Mouse (Mus musculus): Measurements from ENCODE around the gene Thsd7b.
"Not testable (repeated sequence)": the region's sequence is repeated elsewhere in the genome, so short reads cannot be mapped to it uniquely, and the experiment has no call there.

Gene Thsd7b

DNA sequence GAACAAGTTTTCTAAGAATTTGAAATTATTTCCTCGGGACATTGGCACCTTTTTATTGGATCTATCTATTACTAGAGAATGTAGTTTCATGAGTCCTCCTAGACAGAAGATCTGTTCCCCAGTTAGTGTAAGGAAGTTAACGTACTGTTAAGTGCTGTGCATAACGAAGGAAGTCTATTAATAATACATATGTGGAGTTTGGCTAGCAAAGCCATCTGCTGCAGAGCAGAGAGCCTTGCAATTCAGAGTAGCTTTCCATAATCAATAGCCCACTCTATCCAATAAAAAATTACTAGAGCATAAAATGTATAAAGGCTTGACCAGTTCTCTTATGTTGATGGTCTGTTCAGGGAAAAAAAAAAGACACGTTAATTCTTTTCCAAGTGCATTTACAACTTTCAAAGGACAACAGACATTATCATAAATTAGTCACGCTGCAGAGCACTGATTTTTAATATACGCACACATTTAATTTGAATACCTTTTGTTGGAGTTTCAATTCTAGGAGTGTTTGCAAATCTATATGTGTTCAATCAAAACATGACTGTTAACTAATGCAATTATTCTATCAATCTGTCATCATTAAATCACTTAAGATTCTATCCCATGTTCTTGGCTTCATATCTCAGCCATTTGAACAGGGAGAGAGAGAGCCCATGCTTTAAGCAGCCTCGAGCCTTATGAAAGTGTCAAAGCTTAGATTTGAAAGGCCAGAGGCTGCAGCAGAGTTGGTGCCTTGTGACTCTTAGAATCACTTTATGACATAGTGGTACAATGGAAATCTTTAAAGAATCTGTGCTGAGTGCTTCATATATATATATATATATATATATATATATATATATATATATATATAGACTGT, 346.6 kb downstream of the Thsd7b start:
- in situ Hi-C loops (cut with MboI, MseI): no loop called here

DNA sequence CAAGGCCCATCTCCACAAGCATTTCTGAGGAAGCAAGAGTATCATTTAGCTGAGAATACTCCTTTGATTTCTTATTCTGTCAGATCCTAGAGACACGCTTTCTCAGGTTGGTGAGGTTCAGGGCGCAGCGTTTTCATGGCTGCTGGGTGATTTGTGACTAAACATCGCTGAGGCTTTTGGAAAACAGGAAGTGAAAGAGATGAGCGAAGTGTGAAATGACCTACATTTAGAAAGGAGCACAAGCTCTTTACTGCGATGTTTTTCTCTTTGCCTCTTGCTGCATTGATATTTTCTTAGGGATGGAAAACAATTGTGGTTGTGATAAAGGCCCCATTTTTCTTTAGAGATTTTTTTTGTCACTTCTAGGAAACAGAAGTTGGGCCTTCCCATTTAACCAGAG, 351.4 kb downstream of the Thsd7b start:
- in situ Hi-C loops (cut with MboI, MseI): no loop called here

DNA sequence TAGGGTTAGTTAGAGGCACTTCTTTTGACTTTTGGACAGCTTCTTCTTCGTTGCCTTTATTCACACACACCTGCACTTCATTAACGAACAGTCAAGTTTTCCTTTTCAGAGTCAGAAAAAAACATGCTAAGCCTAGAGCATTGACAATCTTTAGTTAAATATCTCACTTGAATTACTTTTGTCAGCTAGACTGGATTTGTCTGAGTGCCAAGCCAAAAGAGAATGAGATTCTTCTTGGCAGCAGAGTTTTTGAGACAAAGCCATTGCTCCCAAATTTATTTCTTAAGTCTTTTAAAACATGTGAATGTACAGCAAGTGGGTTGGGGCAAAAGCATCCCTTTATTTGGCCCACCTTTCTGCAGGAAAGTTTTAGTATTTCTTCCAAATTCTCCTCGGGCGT, 362.0 kb downstream of the Thsd7b start:
- in situ Hi-C loops (cut with MboI, MseI): no loop called here

DNA sequence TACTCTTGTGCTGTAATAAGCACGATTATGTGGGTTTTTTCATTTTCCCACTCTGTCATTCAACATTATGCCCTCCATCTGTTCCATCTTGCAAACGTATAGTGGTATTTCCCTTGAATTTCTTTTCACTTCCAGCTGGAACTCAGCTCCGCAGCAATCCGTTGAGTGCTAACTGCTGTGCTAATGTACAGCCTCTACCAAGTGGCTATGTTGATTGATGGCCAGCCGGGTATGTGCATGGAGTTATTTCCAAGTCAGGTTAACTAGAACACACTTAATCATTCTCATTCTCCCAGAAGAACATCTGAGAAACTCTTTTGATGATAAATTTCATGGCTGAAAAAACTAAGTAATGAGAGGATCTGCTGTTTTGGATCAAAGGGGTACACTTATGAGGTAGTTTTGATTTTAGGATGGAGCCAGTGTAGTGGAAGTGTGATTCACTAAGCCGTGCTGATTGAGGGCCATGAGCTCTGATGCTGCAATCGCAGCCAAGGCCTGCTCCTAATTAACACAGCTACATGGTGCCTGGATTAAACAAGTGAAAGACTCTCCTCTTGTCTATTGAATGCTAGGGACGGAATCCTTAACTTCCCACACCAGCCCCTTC, 371.3 kb downstream of the Thsd7b start:
- in situ Hi-C loops (cut with MboI, MseI): no loop called here

DNA sequence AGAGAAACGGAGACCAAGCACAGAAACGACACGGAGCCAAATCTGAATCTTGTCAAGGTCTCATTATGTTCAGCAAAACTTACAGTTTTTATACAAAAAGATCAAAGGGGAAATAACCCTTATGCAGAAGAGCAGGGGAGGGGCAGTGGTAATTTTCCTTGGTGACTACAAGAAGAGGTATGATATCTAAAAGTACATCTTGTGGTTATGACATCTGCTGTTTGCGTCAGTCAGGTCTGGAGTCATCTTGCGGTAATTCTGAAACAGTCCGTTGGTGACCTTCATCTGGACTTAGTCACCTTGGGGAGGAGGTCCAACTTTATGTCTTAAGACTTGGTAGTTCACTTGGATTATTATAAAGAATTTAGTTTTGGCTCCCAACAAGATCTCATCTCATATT, 378.3 kb downstream of the Thsd7b start:
- in situ Hi-C loops (cut with MboI, MseI): not testable (repeated sequence)

DNA sequence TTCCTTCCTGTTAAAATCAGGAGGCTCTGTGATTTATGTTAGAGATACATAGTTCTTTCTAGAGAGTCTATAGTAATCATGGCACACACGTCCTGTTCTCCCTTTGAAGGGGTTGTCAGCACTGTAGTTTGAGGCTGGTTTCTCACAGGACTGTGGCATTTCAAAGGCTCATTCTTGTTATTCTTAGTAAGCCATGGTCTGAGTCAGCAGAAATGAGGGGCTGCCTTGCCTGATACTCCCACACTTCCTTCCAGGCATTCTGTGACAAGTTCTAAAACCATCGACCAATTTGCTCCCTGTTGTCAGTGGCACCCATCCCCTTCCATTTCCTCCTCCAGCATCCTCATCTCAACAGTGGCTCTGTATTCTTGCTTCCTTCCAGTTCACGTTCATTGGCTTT, 384.9 kb downstream of the Thsd7b start:
- in situ Hi-C loops (cut with MboI, MseI): no loop called here

DNA sequence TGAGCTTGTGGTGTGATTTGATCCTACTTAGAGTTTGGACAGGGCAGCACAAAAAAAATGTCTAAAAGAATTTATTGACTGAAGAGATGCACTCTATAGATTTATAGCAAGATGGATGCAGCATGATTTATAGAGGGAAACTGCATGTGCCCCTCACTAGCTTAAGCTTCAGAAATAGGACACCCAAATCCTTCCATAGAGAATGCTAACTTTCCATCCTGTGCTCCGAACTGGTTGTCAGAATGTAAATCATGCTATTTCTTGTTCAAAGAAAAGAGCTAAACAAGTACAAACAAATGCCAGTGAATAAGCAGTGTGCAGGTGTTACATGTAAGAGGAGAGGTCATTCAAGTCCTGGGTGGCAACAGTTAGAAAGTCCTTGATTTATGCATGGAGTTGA, 402.8 kb downstream of the Thsd7b start:
- in situ Hi-C loops (cut with MboI, MseI): no loop called here

DNA sequence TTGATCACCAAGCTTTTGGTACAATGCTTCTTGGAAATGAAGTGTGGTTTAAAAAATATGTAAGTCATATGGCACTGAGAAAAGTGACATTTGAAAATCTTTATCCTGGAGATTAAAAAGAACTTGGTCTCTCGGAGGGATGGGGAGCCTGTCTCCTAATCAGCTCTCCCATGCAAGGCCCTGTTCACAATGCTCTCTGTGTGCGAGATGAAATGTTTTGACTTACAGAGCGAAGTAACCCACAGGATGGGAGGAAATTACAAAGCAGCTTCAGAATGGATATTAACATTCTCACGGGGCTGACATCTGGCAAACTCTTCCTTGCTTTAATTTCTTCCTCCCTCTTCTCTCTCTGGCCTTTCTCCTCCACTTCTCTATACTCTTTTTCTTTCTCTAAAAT, 405.7 kb downstream of the Thsd7b start:
- in situ Hi-C loops (cut with MboI, MseI): no loop called here

DNA sequence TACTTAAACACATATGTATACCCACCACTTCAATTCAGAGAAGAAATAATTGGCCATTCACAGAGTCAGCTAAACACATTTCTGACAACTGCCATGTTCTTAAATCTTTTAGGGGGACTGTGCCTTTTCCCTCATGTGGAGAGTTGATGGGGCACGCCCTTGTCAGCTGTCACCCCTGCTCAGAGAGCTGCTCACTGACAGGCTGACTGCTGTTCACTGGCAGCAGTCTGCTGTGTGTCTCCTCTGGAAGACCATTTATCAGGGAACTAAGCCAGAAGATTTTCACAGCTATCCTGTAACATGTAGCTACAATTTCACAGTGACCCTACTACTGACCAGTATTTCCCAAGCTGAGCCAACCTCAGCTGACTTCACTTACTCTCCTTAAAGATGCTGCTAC, 432.6 kb downstream of the Thsd7b start:
- in situ Hi-C loops (cut with MboI, MseI): no loop called here

DNA sequence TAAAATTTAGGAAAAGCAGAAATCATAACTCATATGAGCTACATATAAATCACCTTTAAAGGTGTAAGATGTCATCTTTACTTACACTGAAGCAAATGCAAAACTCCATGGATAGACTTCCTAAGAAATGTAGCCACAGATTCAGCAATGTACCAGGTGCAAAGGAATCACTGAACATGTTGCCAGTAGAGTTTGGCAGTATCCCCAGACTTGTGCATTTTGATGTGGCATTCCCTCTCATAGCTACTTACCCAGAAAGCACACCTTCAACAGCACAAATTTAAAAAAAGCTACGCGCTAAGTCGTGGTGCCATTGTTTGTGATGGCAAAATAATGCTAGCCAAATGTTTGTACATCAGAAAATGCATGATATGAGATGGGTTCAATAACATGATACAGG, 439.6 kb downstream of the Thsd7b start:
- in situ Hi-C loops (cut with MboI, MseI): no loop called here

DNA sequence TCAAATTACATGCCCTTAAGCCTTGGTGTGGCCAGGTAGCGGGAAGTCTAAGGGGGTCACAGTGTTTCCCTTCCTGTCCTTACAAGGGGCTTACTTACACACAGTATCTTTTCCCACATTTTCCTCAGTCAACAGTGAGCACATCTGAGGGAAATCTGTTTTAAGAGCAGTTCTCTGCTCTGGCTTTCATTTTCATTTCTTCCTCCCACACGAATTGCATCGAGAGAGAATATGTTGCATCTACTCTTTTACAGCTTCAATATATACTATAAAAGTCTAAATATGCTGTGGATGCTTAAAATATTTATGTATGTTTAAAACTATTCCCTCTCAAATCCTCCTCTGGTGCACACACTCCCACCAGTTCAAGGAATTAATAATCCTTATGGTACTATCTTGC, 440.5 kb downstream of the Thsd7b start:
- in situ Hi-C loops (cut with MboI, MseI): no loop called here

DNA sequence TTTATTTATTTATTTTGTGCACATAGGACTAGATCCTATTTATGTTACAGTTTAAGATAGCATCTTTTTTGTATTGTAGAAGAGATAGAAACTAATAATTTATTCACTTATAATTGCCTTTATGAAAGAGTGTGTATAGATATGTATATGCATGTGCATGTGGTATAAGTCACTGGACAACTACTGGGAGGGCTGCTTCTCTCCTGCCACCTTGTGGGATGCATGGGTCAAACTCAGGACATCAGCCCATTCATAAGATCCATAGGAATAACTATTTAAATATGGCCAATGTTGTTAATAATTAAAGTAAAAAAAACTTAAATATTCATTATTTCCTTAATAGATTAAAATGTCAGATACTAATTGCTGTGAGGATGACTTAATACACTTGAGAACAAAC, 446.5 kb downstream of the Thsd7b start:
- in situ Hi-C loops (cut with MboI, MseI): no loop called here

DNA sequence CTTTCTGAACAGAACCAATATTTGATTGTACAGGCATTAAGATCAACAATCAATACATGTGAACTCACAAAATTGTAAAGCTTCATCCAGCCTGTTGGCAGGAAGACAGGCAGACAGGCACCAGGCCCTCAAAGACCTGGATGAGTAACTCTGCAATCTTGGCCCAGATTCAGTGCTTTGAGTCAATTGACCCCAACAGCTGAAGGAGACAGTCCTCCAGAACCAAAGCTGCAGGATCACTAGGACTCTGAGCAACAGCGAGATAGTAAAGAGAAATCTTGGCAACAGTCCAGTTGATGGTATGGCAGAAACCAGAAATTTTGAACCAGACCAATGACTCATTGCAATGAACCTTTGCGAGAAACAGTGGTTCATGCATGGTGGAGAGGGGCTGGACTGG, 458.9 kb downstream of the Thsd7b start:
- in situ Hi-C loops (cut with MboI, MseI): no loop called here

DNA sequence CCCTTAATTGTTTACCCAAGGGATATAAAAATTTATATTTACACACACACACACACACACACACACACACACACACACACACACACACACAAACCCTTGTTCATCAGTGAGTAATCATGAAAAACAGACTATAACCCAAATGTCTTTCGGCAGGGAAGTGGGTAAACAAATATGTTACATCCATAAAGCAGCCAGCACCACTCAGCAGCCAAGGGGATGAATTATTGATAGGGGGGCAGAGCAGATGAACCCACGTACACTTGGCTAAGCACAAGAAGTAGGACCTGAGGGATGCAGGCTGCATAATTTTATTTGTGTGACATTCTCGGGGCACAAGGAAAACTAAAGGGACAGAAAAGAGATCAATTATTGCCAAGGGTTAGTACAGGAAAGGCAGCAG, 474.5 kb downstream of the Thsd7b start:
- in situ Hi-C loops (cut with MboI, MseI): no loop called here

DNA sequence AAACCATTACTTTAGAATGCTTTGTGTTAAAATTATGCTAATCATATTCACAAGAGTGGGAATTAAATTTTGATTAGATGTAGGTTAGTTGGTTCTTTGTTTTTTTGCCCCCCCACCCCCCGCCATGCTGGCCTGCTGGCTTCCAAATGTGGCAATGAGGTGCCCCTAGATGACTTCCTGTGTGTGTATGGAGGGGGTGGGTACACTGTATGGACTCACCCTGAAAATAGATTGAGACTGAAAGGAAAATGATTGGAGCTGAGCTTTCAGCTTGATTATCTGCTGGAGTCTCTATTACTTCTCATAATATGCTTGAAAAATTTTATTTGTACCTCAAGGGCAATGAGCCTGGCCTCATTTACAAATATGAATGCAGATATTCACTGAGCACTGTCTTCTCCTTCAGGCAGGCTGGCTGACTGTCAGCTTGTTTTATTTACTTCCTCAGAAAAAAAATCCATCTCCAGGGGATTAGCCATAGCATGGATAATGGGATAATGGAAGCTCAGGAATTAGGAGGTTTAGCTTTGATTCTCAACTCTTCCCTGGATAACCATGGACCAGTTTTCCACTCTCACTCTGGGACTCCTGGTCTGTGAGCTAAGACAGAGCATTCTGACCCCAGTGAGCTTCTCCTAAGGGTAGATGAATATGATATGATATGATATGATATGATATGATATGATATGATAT, 483.6 kb downstream of the Thsd7b start:
- in situ Hi-C loops (cut with MboI, MseI): no loop called here

DNA sequence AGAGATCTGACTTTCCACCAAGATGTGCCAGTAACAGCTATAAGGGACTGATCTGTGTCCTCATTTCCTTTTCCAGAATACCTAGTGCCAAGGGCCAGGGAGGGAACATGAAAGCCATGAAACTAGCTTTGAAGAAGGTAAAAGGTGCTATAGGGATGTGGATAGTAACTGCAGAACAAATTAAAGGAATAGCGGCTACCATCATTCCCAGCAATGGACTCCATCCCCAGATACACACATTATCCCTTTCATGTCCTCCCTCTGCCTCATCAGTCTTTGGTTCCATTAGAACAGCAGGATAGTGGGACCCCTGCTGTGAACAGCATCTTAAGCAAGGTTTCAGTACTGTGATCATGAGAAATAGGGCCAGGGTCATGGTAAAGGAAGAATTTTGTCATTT, 485.9 kb downstream of the Thsd7b start:
- in situ Hi-C loops (cut with MboI, MseI): no loop called here

DNA sequence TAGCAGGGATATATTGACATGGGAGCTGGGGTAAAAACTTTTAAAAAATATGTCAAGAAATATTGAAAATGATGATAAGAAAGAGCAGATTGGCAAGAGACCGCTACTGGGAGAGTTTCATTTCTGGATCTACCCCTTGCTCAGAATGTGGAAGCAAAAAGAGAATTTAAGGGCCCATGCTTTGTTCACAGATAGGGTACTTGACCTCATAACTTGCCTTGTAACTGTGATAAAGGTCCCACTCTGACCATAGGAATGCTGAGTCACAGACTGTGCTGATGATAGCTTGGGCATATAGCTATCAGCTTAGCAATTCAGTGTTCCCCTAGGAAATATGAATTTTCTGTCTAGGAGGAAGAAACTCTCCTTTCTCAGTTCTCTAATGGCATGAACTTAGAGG, 488.1 kb downstream of the Thsd7b start:
- in situ Hi-C loops (cut with MboI, MseI): no loop called here

DNA sequence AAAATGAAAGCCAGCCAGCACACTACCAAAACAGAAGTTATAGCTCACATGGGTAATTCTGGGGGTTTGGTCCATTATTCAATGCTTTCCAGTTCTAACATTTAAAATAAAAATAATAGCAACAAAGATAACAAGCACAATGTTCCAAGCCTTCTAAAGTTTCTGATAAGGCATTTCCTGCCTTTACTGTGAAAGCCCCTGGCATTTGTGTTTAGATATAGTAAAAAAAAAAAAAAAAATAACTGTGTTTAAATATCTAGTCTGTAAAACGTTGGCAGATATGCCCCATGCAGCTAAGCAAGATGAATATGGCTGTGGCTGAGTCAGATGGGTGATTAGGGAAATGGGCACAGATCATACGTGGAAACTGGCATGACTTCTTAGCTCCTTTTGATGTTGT, 491.6 kb downstream of the Thsd7b start:
- in situ Hi-C loops (cut with MboI, MseI): no loop called here

DNA sequence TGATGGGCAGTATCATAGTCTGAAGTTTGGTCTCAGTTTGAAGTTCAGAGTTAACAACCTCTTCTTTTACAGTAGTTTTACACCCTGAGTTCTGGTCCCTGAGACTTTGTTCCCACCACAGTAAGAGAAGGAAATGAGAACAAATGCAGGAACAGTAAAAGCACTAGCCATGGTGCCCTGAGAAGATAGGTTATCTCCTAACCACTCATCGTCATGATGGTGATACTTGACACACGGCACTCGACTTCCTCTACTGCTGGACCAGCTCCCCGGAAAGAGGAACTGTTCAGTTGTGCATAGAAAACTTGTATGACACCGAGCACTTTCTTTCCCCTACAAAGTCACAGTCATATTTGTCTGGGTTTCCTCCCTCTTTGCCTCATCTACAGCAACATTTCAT, 504.0 kb downstream of the Thsd7b start:
- in situ Hi-C loops (cut with MboI, MseI): no loop called here

DNA sequence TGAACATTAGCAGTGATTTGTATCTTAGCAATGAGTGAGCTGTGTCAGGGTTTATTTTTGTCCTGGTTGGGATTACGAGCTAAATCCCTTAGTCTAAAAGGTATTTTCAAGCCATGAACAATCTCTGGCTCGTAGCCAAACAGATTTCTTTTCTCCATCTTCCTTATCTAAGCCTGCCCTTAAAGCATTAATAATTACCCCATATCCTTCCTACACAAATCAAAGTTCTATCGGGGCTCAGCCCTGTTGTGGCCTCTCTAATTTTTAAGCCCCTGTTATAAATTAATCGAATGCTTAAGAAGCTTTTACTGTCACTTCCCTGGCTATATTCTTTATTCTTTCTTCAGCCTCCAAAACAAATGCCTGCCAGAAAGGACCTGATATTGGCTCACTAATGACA, 506.4 kb downstream of the Thsd7b start:
- in situ Hi-C loops (cut with MboI, MseI): no loop called here

DNA sequence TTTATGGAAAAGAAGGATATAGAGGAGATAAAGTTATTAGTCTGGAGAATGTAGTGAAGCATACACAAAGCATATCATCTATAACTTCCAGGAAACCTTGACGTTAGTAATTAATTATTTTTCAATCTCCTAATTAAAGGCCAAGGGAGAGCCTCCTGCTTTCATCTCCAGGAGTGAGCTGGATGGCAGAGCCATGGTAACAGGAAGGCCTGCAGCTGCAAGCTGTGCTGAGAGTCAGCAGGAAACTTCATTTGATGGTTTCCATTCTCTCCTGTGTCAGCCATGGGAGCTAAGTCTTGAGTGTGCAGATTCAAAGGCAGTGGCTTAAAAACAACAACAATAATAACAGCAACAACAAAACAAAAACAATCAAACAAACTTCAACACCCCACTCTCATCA, 507.5 kb downstream of the Thsd7b start:
- in situ Hi-C loops (cut with MboI, MseI): loop anchor here in 1 of 2 experiments (10.0 kb wide), 1 partner anchor 526 kb away; no protein-coding TSS in a partner anchor

DNA sequence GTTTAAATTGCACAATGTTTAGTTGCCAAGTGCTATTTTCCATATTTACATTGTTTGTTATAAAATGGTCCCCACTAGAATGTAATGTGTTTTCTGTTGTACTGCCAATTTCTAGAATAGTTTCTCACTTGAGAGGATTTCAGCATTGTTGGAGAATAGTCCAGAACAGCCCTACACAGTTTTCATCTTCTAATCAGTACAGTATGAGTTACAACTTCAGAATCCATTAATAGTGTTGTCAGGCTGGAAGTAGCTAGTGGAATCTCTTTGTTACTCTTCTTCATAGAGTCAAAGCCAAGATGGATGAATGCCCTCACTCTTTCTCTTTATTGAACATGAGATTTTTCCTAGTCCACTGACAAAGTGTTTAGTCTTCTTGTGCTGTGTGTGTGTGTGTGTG, 525.4 kb downstream of the Thsd7b start:
- in situ Hi-C loops (cut with MboI, MseI): no loop called here

DNA sequence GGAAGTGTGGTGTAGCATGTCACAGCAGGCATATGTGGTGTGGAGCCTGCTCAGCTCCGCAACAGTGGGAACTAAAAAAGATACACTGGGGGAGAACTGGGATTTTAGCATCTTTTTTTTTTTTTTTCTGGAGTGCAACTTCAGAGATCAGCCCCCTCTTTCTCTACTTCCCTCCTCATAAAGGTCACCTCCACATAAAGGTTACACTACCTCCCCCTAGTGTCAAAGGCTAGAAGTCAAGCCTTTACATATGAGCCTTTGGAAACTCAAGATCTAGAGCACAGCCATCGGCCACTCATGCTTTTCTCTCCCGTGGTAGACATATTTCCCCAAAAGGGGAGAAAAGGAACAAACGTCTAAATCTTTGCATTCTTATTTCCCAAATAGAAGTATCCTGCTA, 553.8 kb downstream of the Thsd7b start:
- in situ Hi-C loops (cut with MboI, MseI): loop anchor here in 1 of 2 experiments (10.0 kb wide), 1 partner anchor 332 kb away; no protein-coding TSS in a partner anchor
